Comparison of ENCODE assay signal across 11 mouse cellular contexts in genomic region chr1:119557641-119558395, GRCm38 (mm10). TPM values are rescaled to one million over a fixed set of nuclear protein-coding genes. Genes with fewer than 3 reads are reported as not detected.
DNase-seq lines count a peak whose midpoint lies in the region.
"Had no signal": no experiment of that assay in that cellular context is flagged by ENCODE, and none has a peak within 500 bp of the region (broad histone marks: within the 10 kb centered on the region; RNA-seq: fewer than 3 reads in every experiment).

No protein-coding gene starts in this region.

- DNase-seq in heart, adult 18-20 months = peak; percentile 14 to 27
- DNase-seq in heart, postnatal 14 days = no peak
- DNase-seq in left cerebral cortex, postnatal 25 days (ENCODE audit: low spot score in 2 of 2) = peak; percentile 13 to 55
- DNase-seq in left cerebral cortex, postnatal 36 days (ENCODE audit: low spot score in 2 of 2) = no peak
- peak; percentile 7 for DNase-seq in 416B (ENCODE audit: low read depth)
- peak; percentile 66 for DNase-seq in brain, adult 2 months (ENCODE audit: low read depth, low spot score)
- no peak for DNase-seq in spleen, adult 18-20 months
- DNase-seq: adrenal gland, postnatal 14 days; gastrocnemius, postnatal 10 days; heart, postnatal 10 days; liver, embryonic 13.5 days had no signal

- intact Hi-C loops in heart, postnatal 14 days (cut with DNase I) = no loop called here
- intact Hi-C loops in left cerebral cortex, postnatal 25 days (cut with DNase I) = loop anchor here (5.0 kb wide), 1 partner anchor 49 kb away; no protein-coding TSS in a partner anchor
- intact Hi-C loops in left cerebral cortex, postnatal 36 days (cut with DNase I) = no loop called here

RNA-seq across cellular contexts. Expression of gene Tmem185b, which starts 31.9 kb away (rescaled TPM):
- total RNA-seq in heart, adult 18-20 months (2021) = 10 to 100 TPM; 13.5 to 15.6 TPM
- 10 to 100 TPM; 12.1 to 12.3 TPM for total RNA-seq in heart, postnatal 14 days (2021)
- total RNA-seq in left cerebral cortex, postnatal 25 days (2021) = 10 to 100 TPM; 13.9 to 18.5 TPM
- 10 to 100 TPM; 14.8 to 16.2 TPM for total RNA-seq in left cerebral cortex, postnatal 36 days (2021)

RNA-seq across cellular contexts. Expression of gene Ralb, which starts 53.2 kb away (rescaled TPM):
- total RNA-seq in heart, adult 18-20 months (2021) = 10 to 100 TPM; 25.0 to 27.9 TPM
- 10 to 100 TPM; 36.7 to 39.6 TPM for total RNA-seq in heart, postnatal 14 days (2021)
- 10 to 100 TPM; 22.7 to 24.0 TPM for total RNA-seq in left cerebral cortex, postnatal 25 days (2021)
- total RNA-seq in left cerebral cortex, postnatal 36 days (2021) = 10 to 100 TPM; 22.2 to 22.6 TPM

Comparison
In these comparisons a context has a peak if more than half of its experiments do, and no peak if none do; other contexts are left out.
1. DNase-seq: peak in heart, adult 18-20 months (2 of 2), left cerebral cortex, postnatal 25 days (2 of 2), 416B (single experiment) and brain, adult 2 months (single experiment); none in heart, postnatal 14 days (0 of 2), left cerebral cortex, postnatal 36 days (0 of 2) and spleen, adult 18-20 months (0 of 2).